Mouse (Mus musculus) stomach, embryonic 14.5 days (tissue): Measurements from ENCODE around the gene Scarb2. TPM values are rescaled to one million over a fixed set of nuclear protein-coding genes. Genes with fewer than 3 reads are reported as not detected.

ENCODE experiments used
- ATAC-seq: fragments of 200-750 bp; cut with Nextera tagmentation; 2 replicates; pipeline ENCODE4 v1.8.0; 2017; ENCODE audit warnings: low read depth, moderate TSS enrichment; ENCODE audit not compliant: insufficient number of reproducible peaks, insufficient read depth, low FRiP score
- H3K27ac ChIP-seq: fragments of 300-500 bp; sonication (generic); 2 replicates; pipeline ENCODE4 v1.5.1; 2014; ENCODE audit warnings: mild to moderate bottlenecking, low read length, moderate library complexity, mixed read lengths
- H3K27me3 ChIP-seq: fragments of 300-500 bp; sonication (generic); 2 replicates; pipeline ENCODE4 v1.6.1; 2014; ENCODE audit warnings: low read length, control low read depth, mixed read lengths; ENCODE audit not compliant: control insufficient read depth, insufficient read depth
- H3K36me3 ChIP-seq: fragments of 300-500 bp; sonication (generic); 2 replicates; pipeline ENCODE4 v1.6.1; 2014; ENCODE audit warnings: mild to moderate bottlenecking, control low read depth, low read length, moderate library complexity, mixed read lengths; ENCODE audit not compliant: control insufficient read depth, insufficient read depth
- H3K4me1 ChIP-seq: fragments of 300-500 bp; sonication (generic); 2 replicates; pipeline ENCODE4 v1.6.1; 2014; ENCODE audit warnings: low read length, control low read depth, mixed read lengths; ENCODE audit not compliant: control insufficient read depth, insufficient read depth
- H3K4me2 ChIP-seq: fragments of 300-500 bp; sonication (generic); replicated peaks from 2 replicates; pipeline ENCODE4 v1.6.1; 2014; ENCODE audit warnings: low read depth, low read length, control low read depth
- H3K4me3 ChIP-seq: fragments of 300-500 bp; sonication (generic); 2 replicates; pipeline ENCODE4 v1.5.1; 2014; ENCODE audit warnings: low read depth, low read length, control low read depth
- H3K9ac ChIP-seq: fragments of 300-500 bp; sonication (generic); replicated peaks from 2 replicates; pipeline ENCODE4 v1.6.1; 2014; ENCODE audit warnings: low read depth, mild to moderate bottlenecking, control low read depth, low read length, moderate library complexity, mixed read lengths
- H3K9me3 ChIP-seq: fragments of 300-500 bp; sonication (generic); 2 replicates; pipeline ENCODE4 v1.6.1; 2016; ENCODE audit warnings: low read depth, low read length, control low read depth; ENCODE audit not compliant: control insufficient read depth
- WGBS: fragments of 180-500 bp; shearing (Covaris S2); extraction: QIAGEN DNeasy Blood & Tissue Kit; methylation state at CpG from one replicate; pipeline ENCODE4 v1.1.7; 2014; 5-methylcytosine and 5-hydroxymethylcytosine counted together
- polyA plus RNA-seq: library from polyadenylated mRNA; unstranded; fragments of >200 nt; fragmentation: Nextera tagmentation; extraction: Ambion mirVana; gene quantifications from 2 replicates; pipeline ENCODE4 v1.2.1, GENCODE M21; 2014

Scarb2 gene
- polyA plus RNA-seq, 1 experiment from 2014 or later, result 13.0 TPM

DNA sequence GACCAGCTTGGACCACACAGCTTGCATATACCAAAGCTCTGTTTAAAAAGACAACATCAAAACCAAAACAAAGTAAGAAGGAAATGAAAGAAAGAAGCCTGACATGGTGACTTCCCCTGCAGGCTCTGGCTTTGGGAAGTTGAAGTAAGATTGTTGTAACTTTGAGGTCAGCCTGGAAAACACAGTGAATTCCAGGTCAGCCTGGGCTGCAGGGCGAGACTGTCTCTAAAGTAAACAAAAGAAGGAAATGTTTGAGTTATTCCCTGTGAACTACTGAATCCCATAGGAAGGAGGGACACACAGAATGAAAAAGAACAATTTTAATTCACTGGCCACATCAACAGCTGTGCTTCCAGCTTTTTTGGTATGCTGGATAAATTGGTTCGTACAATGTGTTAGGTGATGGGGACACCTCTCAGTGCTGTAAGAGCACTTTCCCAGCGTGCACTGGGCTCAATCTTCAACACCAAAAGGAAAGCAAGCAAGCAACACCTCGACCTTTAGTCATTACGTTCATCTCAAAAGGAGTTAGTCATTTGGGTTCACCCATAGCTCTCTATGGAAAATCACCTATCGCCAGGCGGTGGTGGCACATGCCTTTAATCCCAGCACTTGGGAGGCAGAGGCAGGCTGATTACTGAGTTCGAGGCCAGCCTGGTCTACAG, 39.4 kb downstream of the Scarb2 start:
- no peak overlapping the region for H3K4me3 ChIP-seq
- no peak overlapping the region for H3K4me2 ChIP-seq
- H3K27me3 ChIP-seq, result no peaks in the 10 kb centered on the region
- H3K27ac ChIP-seq, result peak overlapping the region; percentile 6; the same call in 1 of the 2 replicates
- no peak overlapping the region for H3K9ac ChIP-seq
- 58% methylated on average over 8 of the region's 8 CpGs for WGBS
- no peak for ATAC-seq
- H3K4me1 ChIP-seq, result 0 out of 2 replicates have a peak, but pooled peaks cover 8% of the 10 kb centered on the region
- H3K9me3 ChIP-seq, result no peaks in the 10 kb centered on the region
- no peaks in the 10 kb centered on the region for H3K36me3 ChIP-seq

- Histone ChIP-seq H3K4me3 (no peak overlapping the region), H3K9me3 (no peaks in the 10 kb centered on the region), H3K9ac (no peak overlapping the region), H3K36me3 (peaks cover 2% of the 10 kb centered on the region; the same call in 1 of the 2 replicates), H3K27ac (no peak overlapping the region), H3K4me1 (0 out of 2 replicates have a peak, but pooled peaks cover 8% of the 10 kb centered on the region), H3K27me3 (no peaks in the 10 kb centered on the region), H3K4me2 (no peak overlapping the region)
- WGBS, result 81% methylated on average over 5 of the region's 5 CpGs
- ATAC-seq, result no peak
Observed at GRCm38 (mm10) chr5:92465511-92465910, 41.1 kb downstream of the Scarb2 start.

DNA sequence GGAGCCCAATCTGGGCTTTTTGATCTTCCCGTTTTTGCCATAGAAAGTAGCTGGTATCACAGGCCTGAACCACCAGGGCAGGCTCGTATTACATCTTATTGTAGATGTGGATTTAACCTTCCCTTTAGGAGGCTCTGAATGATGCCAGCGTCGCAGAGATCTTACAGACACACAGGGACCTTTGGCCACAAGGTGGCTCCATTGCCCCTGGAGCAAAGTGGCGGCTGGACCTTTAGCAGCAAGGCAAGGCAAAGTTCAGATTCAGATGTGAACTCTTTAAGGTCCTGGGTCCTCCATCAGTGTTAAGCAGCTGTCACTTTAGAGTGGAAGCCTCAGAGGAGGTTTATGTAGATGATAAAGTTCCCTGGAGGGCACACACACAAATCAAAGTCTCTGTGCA, 45.3 kb downstream of the Scarb2 start:
- H3K27me3 ChIP-seq, result no peaks in the 10 kb centered on the region
- H3K4me3 ChIP-seq, result no peak overlapping the region
- no peaks in the 10 kb centered on the region for H3K4me1 ChIP-seq
- H3K4me2 ChIP-seq, result no peak overlapping the region
- H3K36me3 ChIP-seq, result peaks cover 9% of the 10 kb centered on the region; the same call in 1 of the 2 replicates
- 29% methylated on average over 5 of the region's 5 CpGs for WGBS
- H3K9me3 ChIP-seq, result no peaks in the 10 kb centered on the region
- H3K27ac ChIP-seq, result no peak overlapping the region
- no peak overlapping the region for H3K9ac ChIP-seq
- no peak for ATAC-seq

DNA sequence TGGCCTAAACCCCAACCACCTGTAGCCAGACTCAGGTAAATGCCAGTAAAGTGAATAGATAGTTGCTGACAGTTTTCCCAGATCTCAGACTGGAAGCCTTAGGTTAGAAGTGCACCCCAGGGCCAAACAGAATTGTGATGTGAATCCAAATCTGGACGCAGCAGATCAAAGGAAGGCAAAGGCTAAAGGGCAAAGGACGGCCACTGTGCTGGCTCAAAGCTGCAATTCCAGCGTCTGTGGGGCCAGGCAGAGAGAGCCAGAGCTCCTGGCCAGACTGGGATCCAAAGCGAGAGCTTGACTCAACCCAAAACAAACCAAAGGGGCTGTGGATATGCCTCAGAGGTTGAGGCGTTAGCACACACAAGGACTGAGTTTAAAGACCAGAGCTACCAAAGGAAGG, 47.9 kb downstream of the Scarb2 start:
- H3K36me3 ChIP-seq, result peaks cover 21% of the 10 kb centered on the region
- no peaks in the 10 kb centered on the region for H3K4me1 ChIP-seq
- WGBS, result 51% methylated on average over 5 of the region's 5 CpGs
- no peak overlapping the region for H3K4me2 ChIP-seq
- no peaks in the 10 kb centered on the region for H3K27me3 ChIP-seq
- H3K27ac ChIP-seq, result no peak overlapping the region
- no peak for ATAC-seq
- no peak overlapping the region for H3K9ac ChIP-seq
- H3K9me3 ChIP-seq, result no peaks in the 10 kb centered on the region
- no peak overlapping the region for H3K4me3 ChIP-seq

GRCm38 (mm10) chr5:92457410-92457809, 49.2 kb downstream of the Scarb2 start:
- 69% methylated on average over 2 of the region's 2 CpGs for WGBS
- Histone ChIP-seq H3K4me1 (no peaks in the 10 kb centered on the region), H3K27me3 (no peaks in the 10 kb centered on the region), H3K9ac (no peak overlapping the region), H3K4me3 (no peak overlapping the region), H3K36me3 (peaks cover 22% of the 10 kb centered on the region), H3K27ac (no peak overlapping the region), H3K4me2 (no peak overlapping the region), H3K9me3 (no peaks in the 10 kb centered on the region)
- ATAC-seq, result no peak

DNA sequence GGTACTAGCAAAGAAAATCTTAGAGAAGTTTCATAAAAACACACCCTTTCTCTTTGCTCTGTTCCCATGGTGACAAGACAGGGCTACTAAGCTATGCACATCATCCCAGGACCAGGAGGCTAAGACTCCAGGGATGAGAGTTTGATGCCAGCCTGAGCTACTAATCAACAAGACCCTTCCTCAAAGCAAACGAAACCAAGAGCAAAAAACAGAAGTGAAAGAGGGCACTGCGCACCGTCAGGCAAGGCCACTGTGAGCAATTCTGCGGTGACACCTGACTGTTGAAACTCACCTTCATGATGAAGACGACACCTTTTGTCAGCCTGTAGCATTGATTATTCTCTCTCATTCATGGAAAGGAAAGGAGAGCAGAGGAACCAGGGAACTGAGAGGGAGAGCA, 53.8 kb downstream of the Scarb2 start:
- no peak overlapping the region for H3K4me3 ChIP-seq
- no peak for ATAC-seq
- WGBS, result 97% methylated on average over 5 of the region's 5 CpGs
- no peaks in the 10 kb centered on the region for H3K4me1 ChIP-seq
- no peak overlapping the region for H3K9ac ChIP-seq
- H3K27ac ChIP-seq, result no peak overlapping the region
- no peak overlapping the region for H3K4me2 ChIP-seq
- no peaks in the 10 kb centered on the region for H3K9me3 ChIP-seq
- H3K27me3 ChIP-seq, result no peaks in the 10 kb centered on the region
- peaks cover 41% of the 10 kb centered on the region for H3K36me3 ChIP-seq

DNA sequence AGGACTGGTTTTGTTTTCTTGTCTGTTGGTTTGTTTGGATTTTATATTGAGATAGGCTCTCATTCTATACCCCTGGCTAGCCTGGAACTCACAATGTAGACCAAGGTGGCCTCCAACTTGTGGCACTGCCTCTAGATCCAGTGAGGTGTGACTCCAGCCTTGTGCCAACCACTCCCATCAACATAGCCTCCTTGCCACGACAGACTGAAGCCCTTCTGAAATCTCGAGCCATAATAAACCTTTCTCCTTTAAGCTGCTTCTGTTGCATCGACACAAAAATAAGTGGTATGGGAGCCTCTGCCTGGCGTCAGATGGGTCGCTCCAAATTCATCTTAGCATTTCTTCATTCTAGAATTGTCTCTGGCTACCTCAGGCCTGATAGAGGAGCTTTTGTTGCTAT, 59.9 kb downstream of the Scarb2 start:
- H3K27me3 ChIP-seq, result no peaks in the 10 kb centered on the region
- no peak for ATAC-seq
- no peak overlapping the region for H3K4me3 ChIP-seq
- H3K9me3 ChIP-seq, result no peaks in the 10 kb centered on the region
- H3K9ac ChIP-seq, result no peak overlapping the region
- H3K36me3 ChIP-seq, result peaks cover 30% of the 10 kb centered on the region
- no peak overlapping the region for H3K27ac ChIP-seq
- 94% methylated on average over 5 of the region's 5 CpGs for WGBS
- no peak overlapping the region for H3K4me2 ChIP-seq
- H3K4me1 ChIP-seq, result no peaks in the 10 kb centered on the region

- H3K4me1 ChIP-seq, result no peaks in the 10 kb centered on the region
- no peaks in the 10 kb centered on the region for H3K9me3 ChIP-seq
- ATAC-seq, result no peak
- H3K9ac ChIP-seq, result no peak overlapping the region
- H3K4me3 ChIP-seq, result no peak overlapping the region
- H3K27me3 ChIP-seq, result no peaks in the 10 kb centered on the region
- no peak overlapping the region for H3K27ac ChIP-seq
- peaks cover 23% of the 10 kb centered on the region for H3K36me3 ChIP-seq
- H3K4me2 ChIP-seq, result no peak overlapping the region
- 89% methylated on average over 2 of the region's 2 CpGs for WGBS
Observed at GRCm38 (mm10) chr5:92445016-92445415, 61.6 kb downstream of the Scarb2 start.

DNA sequence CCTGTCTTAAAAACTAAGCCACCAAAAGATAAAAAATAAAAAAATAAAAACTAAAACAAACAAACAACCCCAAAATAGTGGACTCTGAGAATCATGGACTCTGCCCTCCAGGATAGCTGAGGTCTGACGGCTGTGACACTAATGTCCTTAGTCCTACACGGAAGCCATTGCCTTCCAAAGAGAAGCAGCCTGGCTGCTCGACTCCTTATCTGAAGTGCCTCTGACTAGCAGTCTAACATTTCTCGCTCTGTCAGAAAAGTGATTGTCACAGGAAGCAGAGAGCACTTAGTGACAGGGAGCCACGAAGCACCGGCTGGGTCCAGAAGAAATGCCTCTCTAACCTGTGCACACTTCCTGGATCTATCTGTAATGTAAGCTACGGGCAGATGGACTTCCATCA, 63.7 kb downstream of the Scarb2 start:
- no peak overlapping the region for H3K4me3 ChIP-seq
- no peaks in the 10 kb centered on the region for H3K9me3 ChIP-seq
- H3K27ac ChIP-seq, result no peak overlapping the region
- no peaks in the 10 kb centered on the region for H3K27me3 ChIP-seq
- 66% methylated on average over 7 of the region's 7 CpGs for WGBS
- peaks cover 10% of the 10 kb centered on the region for H3K36me3 ChIP-seq
- no peak overlapping the region for H3K4me2 ChIP-seq
- no peaks in the 10 kb centered on the region for H3K4me1 ChIP-seq
- no peak overlapping the region for H3K9ac ChIP-seq
- no peak for ATAC-seq
